In the genomic region with DNA sequence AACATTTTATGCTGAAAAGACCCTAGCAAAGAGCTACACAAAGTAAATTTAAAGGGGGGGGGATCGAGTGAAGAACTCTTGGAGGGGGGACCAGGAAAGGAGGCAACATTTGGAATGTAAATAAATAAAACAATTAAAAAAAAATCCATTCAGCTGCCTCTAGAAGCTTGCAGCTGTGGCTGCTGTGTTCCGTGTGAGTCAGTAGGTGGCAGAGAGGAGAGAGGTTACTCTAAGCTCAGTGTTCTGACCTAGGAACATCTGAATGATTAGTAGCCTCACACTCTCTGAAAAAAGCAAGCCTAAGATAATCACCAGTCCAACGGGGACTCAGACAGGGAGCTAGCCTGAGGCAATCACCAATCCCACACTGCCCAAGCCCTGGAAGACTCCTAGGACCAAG, we compare ENCODE assay signal across 13 mouse cellular contexts.
DNase-seq lines count a peak whose midpoint lies in the region; ATAC-seq and TF ChIP-seq lines count a peak whose summit lies in the region.
"Had no signal": no experiment of that assay in that cellular context is flagged by ENCODE, and none has a peak within 500 bp of the region (broad histone marks: within the 10 kb centered on the region; RNA-seq: fewer than 3 reads in every experiment).

No protein-coding gene starts in this region.

- no peak for TF ChIP-seq POLR2A in CH12.LX (IDR thresholded peaks at IDR 0.05; ENCODE audit: low read depth, low read length)
- no peak for TF ChIP-seq POLR2A in cortical plate, adult 2 months (IDR thresholded peaks at IDR 0.05; ENCODE audit: extremely low read depth, insufficient read depth, low read length)

- no peaks in the 10 kb centered on the region for H3K4me1 ChIP-seq in forebrain, postnatal 0 days (ENCODE audit: insufficient read depth)
- H3K4me1 ChIP-seq in forebrain, embryonic 10.5 days = no peaks in the 10 kb centered on the region
- no peaks in the 10 kb centered on the region for H3K4me1 ChIP-seq in CH12.LX (ENCODE audit: control insufficient read depth in 1 of 2, insufficient read depth in 2 of 2)
- peaks cover 6% of the 10 kb centered on the region; the same call in 1 of the 2 replicates for H3K4me1 ChIP-seq in cortical plate, adult 2 months (ENCODE audit: control insufficient read depth, insufficient read depth, low read length)
- H3K4me1 ChIP-seq in neural tube, embryonic 15.5 days = no peaks in the 10 kb centered on the region
- H3K4me1 ChIP-seq: limb, embryonic 13.5 days had no signal

- no peaks in the 10 kb centered on the region for H3K36me3 ChIP-seq in forebrain, postnatal 0 days (ENCODE audit: insufficient read depth)
- H3K36me3 ChIP-seq in forebrain, embryonic 10.5 days (replicated peaks) = no peaks in the 10 kb centered on the region
- H3K36me3 ChIP-seq in CH12.LX (replicated peaks in 1 of 2; ENCODE audit: control insufficient read depth in 1 of 2, insufficient read depth in 1 of 2, low read length in 1 of 2) = no peaks in the 10 kb centered on the region
- H3K36me3 ChIP-seq in neural tube, embryonic 15.5 days = no peaks in the 10 kb centered on the region
- H3K36me3 ChIP-seq: limb, embryonic 13.5 days had no signal

- no peaks in the 10 kb centered on the region for H3K79me2 ChIP-seq in CH12.LX (replicated peaks; ENCODE audit: control insufficient read depth, extremely low read depth, insufficient read depth, poor library complexity, severe bottlenecking)

- WGBS in forebrain, postnatal 0 days = 21% methylated on average over 3 of the region's 3 CpGs
- WGBS in forebrain, embryonic 10.5 days = 26% methylated on average over 3 of the region's 3 CpGs
- 24% methylated on average over 3 of the region's 3 CpGs for WGBS in neural tube, embryonic 15.5 days

- H3K9ac ChIP-seq in forebrain, postnatal 0 days = no peak overlapping the region
- H3K9ac ChIP-seq in CH12.LX (ENCODE audit: insufficient read depth, low read depth) = no peak overlapping the region
- no peak overlapping the region for H3K9ac ChIP-seq in neural tube, embryonic 15.5 days (replicated peaks)
- H3K9ac ChIP-seq: limb, embryonic 13.5 days had no signal

- in situ Hi-C loops in CH12.LX (cut with MboI; ENCODE audit: low pct_ligation_motif_present, low pct_unique_long_range_greater_than_20kb, low sequenced_read_pairs) = no loop called here

- H3K9me3 ChIP-seq in forebrain, postnatal 0 days (ENCODE audit: low read length) = no peaks in the 10 kb centered on the region
- H3K9me3 ChIP-seq in forebrain, embryonic 10.5 days = no peaks in the 10 kb centered on the region
- H3K9me3 ChIP-seq in CH12.LX (replicated peaks; ENCODE audit: low read length) = no peaks in the 10 kb centered on the region
- H3K9me3 ChIP-seq in neural tube, embryonic 15.5 days (replicated peaks) = no peaks in the 10 kb centered on the region
- H3K9me3 ChIP-seq: limb, embryonic 13.5 days had no signal

- peak; percentile 26 for TF ChIP-seq RAD21 in CH12.LX (IDR thresholded peaks at IDR 0.05; ENCODE audit: low read depth, low read length)

- no peak for DNase-seq in forebrain, postnatal 0 days
- no peak for DNase-seq in forebrain, embryonic 10.5 days (ENCODE audit: extremely low spot score, low spot score)
- DNase-seq in layer of hippocampus, adult 2 months (ENCODE audit: low spot score in 2 of 2) = no peak
- DNase-seq in layer of hippocampus, postnatal 10 days (ENCODE audit: low spot score in 2 of 2) = no peak
- peak; percentile 6 for DNase-seq in CH12.LX (ENCODE audit: extremely low read depth)
- no peak for DNase-seq in left cerebral cortex, adult 18-20 months (ENCODE audit: low spot score in 2 of 2)
- DNase-seq: cerebellum, adult 9-10 months; gastrocnemius, postnatal 25 days; layer of hippocampus, adult 9-11 months had no signal

- ATAC-seq in forebrain, postnatal 0 days = no peak
- no peak for ATAC-seq in neural tube, embryonic 15.5 days (ENCODE audit: low FRiP score)

- no peak overlapping the region for H3K4me3 ChIP-seq in forebrain, postnatal 0 days (ENCODE audit: low read depth, low read length)
- H3K4me3 ChIP-seq in forebrain, embryonic 10.5 days = no peak overlapping the region
- H3K4me3 ChIP-seq in layer of hippocampus, adult 2 months = no peak overlapping the region
- H3K4me3 ChIP-seq in CH12.LX (replicated peaks in 1 of 3; ENCODE audit: low read depth in 2 of 3, low read length in 2 of 3, poor library complexity in 1 of 3) = no peak overlapping the region
- H3K4me3 ChIP-seq in cortical plate, adult 2 months (ENCODE audit: insufficient read depth, low read length) = no peak overlapping the region
- H3K4me3 ChIP-seq in neural tube, embryonic 15.5 days (replicated peaks) = no peak overlapping the region
- H3K4me3 ChIP-seq: erythroblast, embryonic 14.5 days; limb, embryonic 13.5 days had no signal

- dilution Hi-C loops in CH12.LX (cut with MboI; ENCODE audit: extremely low pct_ligation_motif_present, extremely low pct_unique_long_range_greater_than_20kb, low sequenced_read_pairs) = no loop called here

- no peaks in the 10 kb centered on the region for H3K27me3 ChIP-seq in forebrain, postnatal 0 days (ENCODE audit: insufficient read depth, low read length)
- no peaks in the 10 kb centered on the region for H3K27me3 ChIP-seq in forebrain, embryonic 10.5 days (ENCODE audit: poor library complexity, severe bottlenecking)
- peaks cover 57% of the 10 kb centered on the region for H3K27me3 ChIP-seq in CH12.LX (replicated peaks)
- no peaks in the 10 kb centered on the region for H3K27me3 ChIP-seq in neural tube, embryonic 15.5 days (replicated peaks)
- H3K27me3 ChIP-seq: limb, embryonic 13.5 days had no signal

- no peak overlapping the region for H3K27ac ChIP-seq in forebrain, postnatal 0 days (ENCODE audit: low read depth, low read length)
- H3K27ac ChIP-seq in forebrain, embryonic 10.5 days = no peak overlapping the region
- no peak overlapping the region for H3K27ac ChIP-seq in layer of hippocampus, adult 2 months
- no peak overlapping the region for H3K27ac ChIP-seq in CH12.LX (ENCODE audit: insufficient read depth, low read depth)
- H3K27ac ChIP-seq in cortical plate, adult 2 months (ENCODE audit: insufficient read depth, low read length) = no peak overlapping the region
- H3K27ac ChIP-seq in neural tube, embryonic 15.5 days (replicated peaks) = no peak overlapping the region
- H3K27ac ChIP-seq: limb, embryonic 13.5 days had no signal

- TF ChIP-seq CTCF in forebrain, postnatal 0 days (IDR thresholded peaks at IDR 0.05; ENCODE audit: low read depth) = peak; percentile 39; the same call in 1 of the 2 replicates
- TF ChIP-seq CTCF in layer of hippocampus, adult 2 months (conservative IDR thresholded peaks at IDR 0.05) = peak; percentile 75
- TF ChIP-seq CTCF in CH12.LX (conservative IDR thresholded peaks at IDR 0.05 in 1 of 2, IDR thresholded peaks at IDR 0.05 in 1 of 2; ENCODE audit: low read depth in 2 of 2, low read length in 2 of 2) = peak in 1 of 2 experiments; percentile 51; a peak in 2 of 4 replicates
- peak; percentile 27; the same call in 1 of the 2 replicates for TF ChIP-seq CTCF in cortical plate, adult 2 months (IDR thresholded peaks at IDR 0.05; ENCODE audit: extremely low read depth, insufficient read depth, low read length)

- no peak for TF ChIP-seq EP300 in CH12.LX (IDR thresholded peaks at IDR 0.05; ENCODE audit: low read length)

- H3K4me2 ChIP-seq in forebrain, postnatal 0 days (ENCODE audit: low read depth) = no peak overlapping the region
- H3K4me2 ChIP-seq in CH12.LX (ENCODE audit: insufficient read depth, low read depth, poor library complexity, severe bottlenecking) = no peak overlapping the region
- no peak overlapping the region for H3K4me2 ChIP-seq in neural tube, embryonic 15.5 days
- H3K4me2 ChIP-seq: limb, embryonic 13.5 days had no signal

TF ChIP-seq in CH12.LX, 34 proteins besides CTCF, POLR2A, EP300 and RAD21:
- TF ChIP-seq SMC3 (IDR thresholded peaks at IDR 0.05; ENCODE audit: low read depth, low read length) (peak; percentile 53), JUN (IDR thresholded peaks at IDR 0.05; ENCODE audit: insufficient read depth, low read depth, low read length) (no peak), CHD2 (IDR thresholded peaks at IDR 0.05; ENCODE audit: low read length) (no peak), MXI1 (IDR thresholded peaks at IDR 0.05; ENCODE audit: low read depth, low read length) (no peak)
